Mouse (Mus musculus): ENCODE data around the gene Hba-a1. TPM values are rescaled to one million over a fixed set of nuclear protein-coding genes. Genes with fewer than 3 reads are reported as not detected.
"Not testable (repeated sequence)": the region's sequence is repeated elsewhere in the genome, so short reads cannot be mapped to it uniquely, and the experiment has no call there.

Hba-a1 gene
- polyA plus RNA-seq, 1 experiment from 2014 or later = 2,861 TPM

DNA sequence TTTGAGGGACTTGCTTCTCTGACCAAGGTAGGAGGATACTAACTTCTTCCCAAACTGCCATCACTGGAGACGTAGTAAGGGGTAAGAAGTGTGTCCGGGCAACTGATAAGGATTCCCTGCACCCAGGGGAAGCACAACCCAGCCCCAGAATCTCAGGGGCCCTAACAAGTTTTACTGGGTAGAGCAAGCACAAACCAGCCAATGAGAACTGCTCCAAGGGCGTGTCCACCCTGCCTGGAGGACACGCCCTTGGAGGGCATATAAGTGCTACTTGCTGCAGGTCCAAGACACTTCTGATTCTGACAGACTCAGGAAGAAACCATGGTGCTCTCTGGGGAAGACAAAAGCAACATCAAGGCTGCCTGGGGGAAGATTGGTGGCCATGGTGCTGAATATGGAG is 12.9 kb downstream of the Hba-a1 start, which contains the start of gene Hba-a2:
Gene Hba-a2 (plus strand): TSS at position 287 of the 400 bp plus-strand sequence.
- H3K27me3 ChIP-seq (ENCODE audit: control insufficient read depth, insufficient read depth, low read length); DNase-seq (ENCODE audit: low spot score): not testable (repeated sequence)

DNA sequence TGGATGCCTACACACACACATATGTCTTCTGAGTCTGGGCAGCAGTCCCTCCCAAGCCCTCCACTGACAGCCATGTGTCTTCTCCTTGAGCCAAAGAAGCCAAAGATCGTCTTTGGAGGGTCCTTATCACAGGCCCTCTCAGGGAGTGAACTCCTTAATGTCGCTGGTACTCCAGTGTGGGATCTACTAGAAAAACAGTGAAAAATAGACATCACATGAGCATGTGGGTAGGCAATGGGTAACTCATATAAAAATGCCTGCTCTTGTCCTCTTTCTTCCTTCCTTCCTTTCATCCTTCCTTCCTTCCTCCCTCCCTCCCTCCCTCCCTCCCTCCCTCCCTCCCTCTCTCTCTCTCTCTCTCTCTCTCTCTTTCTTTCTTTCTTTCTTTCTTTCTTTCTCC is 14.1 kb downstream of the Hba-a1 start:
- not testable (repeated sequence) for H3K27me3 ChIP-seq (ENCODE audit: control insufficient read depth, insufficient read depth, low read length); ATAC-seq (ENCODE audit: low FRiP score); H3K4me2 ChIP-seq (replicated peaks; ENCODE audit: low read depth, low read length); H3K4me3 ChIP-seq (ENCODE audit: low read depth, low read length); H3K36me3 ChIP-seq (ENCODE audit: control insufficient read depth, insufficient read depth, low read length); H3K9ac ChIP-seq (ENCODE audit: low read depth, low read length); H3K9me3 ChIP-seq (ENCODE audit: control insufficient read depth, low read length); H3K27ac ChIP-seq (ENCODE audit: low read depth, low read length); DNase-seq (ENCODE audit: low spot score); H3K4me1 ChIP-seq (replicated peaks; ENCODE audit: control insufficient read depth, insufficient read depth, low read length)
- WGBS = 52% methylated on average over 2 of the region's 2 CpGs

More for the DNA sequence above, 12.9 kb downstream of the Hba-a1 start, which contains the start of gene Hba-a2:
- H3K36me3 ChIP-seq (ENCODE audit: control insufficient read depth, insufficient read depth, low read length); H3K4me3 ChIP-seq (ENCODE audit: low read depth, low read length); ATAC-seq (ENCODE audit: low FRiP score); H3K9ac ChIP-seq (ENCODE audit: low read depth, low read length); H3K9me3 ChIP-seq (ENCODE audit: control insufficient read depth, low read length); H3K4me2 ChIP-seq (replicated peaks; ENCODE audit: low read depth, low read length); H3K27ac ChIP-seq (ENCODE audit: low read depth, low read length); H3K4me1 ChIP-seq (replicated peaks; ENCODE audit: control insufficient read depth, insufficient read depth, low read length): not testable (repeated sequence)
- WGBS = no CpG with 5 or more reads among the region's 4 CpGs

DNA sequence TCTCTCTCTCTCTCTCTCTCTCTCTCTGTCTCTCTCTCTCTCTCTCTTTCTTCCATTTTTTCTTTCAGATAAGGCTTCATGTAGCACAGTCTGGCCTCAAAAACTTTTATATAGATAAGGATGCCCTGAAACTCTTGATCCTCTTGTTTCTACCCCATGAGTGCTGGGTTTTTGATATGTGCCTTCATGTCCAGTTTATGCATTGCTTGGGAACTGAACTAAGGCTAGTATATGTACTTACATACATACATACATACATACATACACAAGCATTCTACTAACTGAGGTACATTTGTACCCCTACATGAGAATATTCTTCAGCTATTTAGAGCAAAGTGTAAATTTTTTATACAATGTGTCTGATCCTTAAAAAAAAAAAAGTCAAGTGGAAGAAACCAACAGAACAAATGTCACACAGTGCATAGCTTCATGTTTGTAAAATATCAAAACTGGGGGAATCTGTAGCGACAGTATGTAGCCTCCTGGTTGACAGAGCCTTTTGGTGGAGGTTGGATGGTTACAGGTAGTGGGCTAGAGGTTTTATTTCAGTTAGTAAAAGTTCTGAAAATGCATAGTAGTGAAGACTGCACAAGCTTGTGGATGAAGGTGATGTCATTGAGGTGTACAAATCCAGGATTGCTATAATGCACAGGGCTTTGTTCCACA is 14.7 kb downstream of the Hba-a1 start:
- no peak overlapping the region for H3K27ac ChIP-seq (ENCODE audit: low read depth, low read length)
- no peaks in the 10 kb centered on the region for H3K4me1 ChIP-seq (replicated peaks; ENCODE audit: control insufficient read depth, insufficient read depth, low read length)
- DNase-seq (ENCODE audit: low spot score) (no peak), ATAC-seq (ENCODE audit: low FRiP score) (no peak)
- H3K36me3 ChIP-seq (ENCODE audit: control insufficient read depth, insufficient read depth, low read length) = no peaks in the 10 kb centered on the region
- no peak overlapping the region for H3K9ac ChIP-seq (ENCODE audit: low read depth, low read length)
- peaks cover 6% of the 10 kb centered on the region; the same call in 1 of the 2 replicates for H3K27me3 ChIP-seq (ENCODE audit: control insufficient read depth, insufficient read depth, low read length)
- H3K9me3 ChIP-seq (ENCODE audit: control insufficient read depth, low read length) = no peaks in the 10 kb centered on the region
- WGBS = 79% methylated on average over 1 of the region's 1 CpGs
- H3K4me2 ChIP-seq (replicated peaks; ENCODE audit: low read depth, low read length) = no peak overlapping the region
- H3K4me3 ChIP-seq (ENCODE audit: low read depth, low read length) = no peak overlapping the region

DNA sequence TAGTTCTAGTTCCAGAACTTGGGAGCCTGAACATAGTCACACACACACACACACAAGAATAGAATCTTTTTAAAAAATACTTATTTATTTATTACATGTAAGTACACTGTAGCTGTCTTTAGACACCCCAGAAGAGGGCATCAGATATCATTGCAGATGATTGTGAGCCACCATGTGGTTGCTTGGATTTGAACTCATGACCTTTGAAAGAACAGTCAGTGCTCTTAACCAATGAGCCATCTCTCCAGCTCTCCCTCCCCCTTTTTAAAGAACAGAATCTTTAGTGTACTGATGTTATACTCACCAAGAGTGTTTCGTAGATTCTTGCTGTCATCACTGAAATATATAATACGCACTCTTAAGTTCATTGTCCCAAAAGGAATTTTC is 15.2 kb downstream of the Hba-a1 start:
- Histone ChIP-seq H3K27me3 (ENCODE audit: control insufficient read depth, insufficient read depth, low read length) (peaks cover 6% of the 10 kb centered on the region; the same call in 1 of the 2 replicates), H3K4me2 (replicated peaks; ENCODE audit: low read depth, low read length) (no peak overlapping the region)
- ATAC-seq (ENCODE audit: low FRiP score) = no peak

DNA sequence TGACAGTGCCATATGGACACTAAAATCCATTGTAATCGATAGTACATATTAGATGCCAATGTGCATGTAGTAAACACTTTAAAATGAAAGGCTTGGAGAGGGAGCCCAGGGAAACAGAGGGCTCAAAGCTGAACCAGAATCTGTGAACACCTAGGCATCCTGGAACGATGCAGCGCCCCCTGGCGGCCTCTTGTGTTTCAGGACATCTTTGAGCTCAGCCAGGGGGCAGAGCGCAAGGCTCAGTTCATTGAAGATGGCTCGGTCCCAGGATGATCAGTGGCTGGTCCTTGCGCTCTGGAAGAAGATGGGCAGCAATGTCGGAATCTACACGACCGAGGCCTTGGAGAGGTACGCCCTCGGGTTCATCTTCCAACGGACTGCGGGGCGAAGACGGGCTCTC is 16.6 kb downstream of the Hba-a1 start, which contains the start of gene Hbq1a:
Gene Hbq1a (plus strand): TSS at position 205 of the 400 bp plus-strand sequence.
- ATAC-seq (ENCODE audit: low FRiP score) (0 out of 2 replicates have a peak, but pooled peaks have one; percentile 45), DNase-seq (ENCODE audit: low spot score) (peak; percentile 66)
- H3K4me2 ChIP-seq (replicated peaks; ENCODE audit: low read depth, low read length) = peak within 1 kb of the TSS; percentile 31
- H3K4me1 ChIP-seq (replicated peaks; ENCODE audit: control insufficient read depth, insufficient read depth, low read length); H3K9ac ChIP-seq (ENCODE audit: low read depth, low read length); H3K4me3 ChIP-seq (ENCODE audit: low read depth, low read length); H3K27ac ChIP-seq (ENCODE audit: low read depth, low read length); H3K9me3 ChIP-seq (ENCODE audit: control insufficient read depth, low read length); H3K36me3 ChIP-seq (ENCODE audit: control insufficient read depth, insufficient read depth, low read length); H3K27me3 ChIP-seq (ENCODE audit: control insufficient read depth, insufficient read depth, low read length): not testable (repeated sequence)
- 10% methylated on average over 16 of the region's 16 CpGs for WGBS

More for the DNA sequence above, 15.2 kb downstream of the Hba-a1 start:
- H3K27ac ChIP-seq (ENCODE audit: low read depth, low read length) = no peak overlapping the region
- WGBS = 93% methylated on average over 2 of the region's 2 CpGs
- H3K4me1 ChIP-seq (replicated peaks; ENCODE audit: control insufficient read depth, insufficient read depth, low read length) = no peaks in the 10 kb centered on the region
- H3K4me3 ChIP-seq (ENCODE audit: low read depth, low read length) = no peak overlapping the region
- H3K9ac ChIP-seq (ENCODE audit: low read depth, low read length) = no peak overlapping the region
- no peak for DNase-seq (ENCODE audit: low spot score)
- no peaks in the 10 kb centered on the region for H3K9me3 ChIP-seq (ENCODE audit: control insufficient read depth, low read length)
- no peaks in the 10 kb centered on the region for H3K36me3 ChIP-seq (ENCODE audit: control insufficient read depth, insufficient read depth, low read length)

DNA sequence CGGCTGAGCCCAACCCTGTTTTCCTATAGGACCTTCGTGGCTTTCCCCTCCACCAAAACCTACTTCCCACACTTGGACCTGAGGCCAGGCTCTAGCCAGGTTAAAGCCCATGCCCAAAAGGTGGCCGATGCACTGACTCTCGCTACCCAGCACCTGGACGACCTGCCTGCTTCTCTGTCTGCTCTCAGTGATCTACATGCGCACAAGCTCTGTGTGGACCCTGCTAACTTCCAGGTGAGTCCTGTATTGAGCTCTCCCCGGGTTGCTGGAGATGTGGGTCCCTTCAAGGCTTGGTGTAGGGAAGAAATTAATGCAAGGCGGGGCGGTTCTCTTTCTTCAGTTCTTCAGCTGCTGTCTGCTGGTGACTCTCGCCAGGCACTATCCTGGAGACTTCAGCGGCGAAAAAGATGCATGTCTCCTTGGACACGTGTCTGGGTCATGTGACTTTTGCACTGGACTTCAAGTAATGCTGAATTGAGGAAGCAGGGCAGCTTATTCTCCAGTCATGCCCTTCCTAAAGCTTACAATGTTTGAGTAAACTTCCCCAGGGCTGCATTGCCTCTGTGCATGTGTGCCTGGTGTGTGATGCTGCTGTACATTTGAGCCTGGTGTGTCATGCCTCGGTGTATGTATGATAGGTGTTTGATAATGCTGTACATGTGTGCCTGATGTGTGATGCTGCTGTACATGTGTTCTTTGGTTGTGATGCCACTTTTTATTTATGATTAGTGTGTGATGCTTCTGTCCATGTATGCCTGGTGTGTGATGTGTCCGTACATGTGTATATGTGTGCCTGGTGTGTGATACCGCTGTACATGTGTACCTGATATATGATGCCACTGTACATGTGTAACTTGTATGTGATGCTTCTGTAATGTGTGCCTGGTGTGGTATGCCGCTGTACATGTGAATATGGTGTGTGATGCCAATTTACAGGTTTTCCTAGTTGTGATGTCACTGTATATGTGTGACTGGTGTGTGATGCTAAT is 17.3 kb downstream of the Hba-a1 start:
- Histone ChIP-seq H3K9me3 (ENCODE audit: control insufficient read depth, low read length) (no peaks in the 10 kb centered on the region), H3K36me3 (ENCODE audit: control insufficient read depth, insufficient read depth, low read length) (no peaks in the 10 kb centered on the region), H3K4me1 (replicated peaks; ENCODE audit: control insufficient read depth, insufficient read depth, low read length) (no peaks in the 10 kb centered on the region), H3K27me3 (ENCODE audit: control insufficient read depth, insufficient read depth, low read length) (peaks cover 6% of the 10 kb centered on the region; the same call in 1 of the 2 replicates), H3K9ac (ENCODE audit: low read depth, low read length) (no peak overlapping the region), H3K4me3 (ENCODE audit: low read depth, low read length) (no peak overlapping the region), H3K27ac (ENCODE audit: low read depth, low read length) (no peak overlapping the region), H3K4me2 (replicated peaks; ENCODE audit: low read depth, low read length) (peak overlapping the region; percentile 31; the same call in 1 of the 2 replicates)
- DNase-seq (ENCODE audit: low spot score) = peak; percentile 7
- no peak for ATAC-seq (ENCODE audit: low FRiP score)
- 63% methylated on average over 14 of the region's 17 CpGs for WGBS

DNA sequence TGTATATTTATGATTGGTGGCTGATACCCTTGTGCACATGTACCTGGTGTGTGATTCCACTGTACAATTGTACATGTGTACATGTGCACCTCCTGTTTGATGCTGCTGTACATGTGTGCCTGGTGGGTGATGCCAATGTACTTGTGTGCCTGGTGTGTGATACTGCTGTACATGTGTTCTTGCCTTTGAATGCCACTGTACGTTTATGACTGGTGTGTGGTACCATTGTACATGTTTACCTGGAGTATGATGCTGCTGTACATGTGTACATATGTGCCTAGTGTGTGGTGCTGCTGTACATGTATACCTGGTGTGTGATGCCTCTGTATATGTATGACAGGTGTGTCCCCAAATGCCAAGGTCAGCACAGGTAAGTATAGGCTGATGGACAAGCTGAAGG is 18.2 kb downstream of the Hba-a1 start:
- WGBS = 78% methylated on average over 1 of the region's 1 CpGs

DNA sequence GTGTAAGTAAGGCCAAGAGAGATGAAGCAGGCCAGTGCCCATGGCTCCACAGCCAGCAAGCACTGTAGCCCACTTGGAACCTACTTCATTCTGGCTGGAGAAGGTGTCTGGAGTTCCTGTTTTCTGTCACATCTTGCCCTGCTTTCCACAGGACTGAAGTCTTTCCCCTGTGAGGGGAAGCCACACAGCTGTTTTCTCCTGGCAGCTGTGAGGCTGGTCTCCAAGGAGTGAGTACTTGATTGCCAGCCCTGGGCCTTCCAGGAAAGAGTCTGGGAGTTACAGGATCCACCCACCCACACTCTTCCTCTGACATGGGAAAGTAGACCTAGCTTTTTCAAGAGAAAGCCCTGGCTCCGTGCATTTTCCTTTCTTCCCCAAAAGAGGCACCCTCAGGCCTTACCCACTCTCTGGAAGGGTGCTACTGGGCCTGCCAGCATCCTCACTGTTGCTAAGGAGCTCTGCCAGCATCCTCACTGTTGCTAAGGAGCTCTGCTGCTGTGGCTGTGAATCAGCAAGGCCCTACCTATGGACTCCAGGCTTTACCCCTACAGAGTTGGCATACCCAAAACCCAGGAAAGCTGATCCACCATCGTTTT is 19.6 kb downstream of the Hba-a1 start:
- Histone ChIP-seq H3K9ac (ENCODE audit: low read depth, low read length) (no peak overlapping the region), H3K4me3 (ENCODE audit: low read depth, low read length) (no peak overlapping the region), H3K36me3 (ENCODE audit: control insufficient read depth, insufficient read depth, low read length) (no peaks in the 10 kb centered on the region), H3K4me2 (replicated peaks; ENCODE audit: low read depth, low read length) (no peak overlapping the region), H3K4me1 (replicated peaks; ENCODE audit: control insufficient read depth, insufficient read depth, low read length) (no peaks in the 10 kb centered on the region), H3K27me3 (ENCODE audit: control insufficient read depth, insufficient read depth, low read length) (peaks cover 6% of the 10 kb centered on the region; the same call in 1 of the 2 replicates), H3K27ac (ENCODE audit: low read depth, low read length) (no peak overlapping the region), H3K9me3 (ENCODE audit: control insufficient read depth, low read length) (no peaks in the 10 kb centered on the region)
- WGBS = 45% methylated on average over 2 of the region's 2 CpGs
- ATAC-seq (ENCODE audit: low FRiP score) = no peak
- no peak for DNase-seq (ENCODE audit: low spot score)

More for the DNA sequence above, 18.2 kb downstream of the Hba-a1 start:
- Histone ChIP-seq H3K4me2 (replicated peaks; ENCODE audit: low read depth, low read length) (no peak overlapping the region), H3K4me3 (ENCODE audit: low read depth, low read length) (no peak overlapping the region), H3K9ac (ENCODE audit: low read depth, low read length) (no peak overlapping the region), H3K27me3 (ENCODE audit: control insufficient read depth, insufficient read depth, low read length) (peaks cover 6% of the 10 kb centered on the region; the same call in 1 of the 2 replicates), H3K36me3 (ENCODE audit: control insufficient read depth, insufficient read depth, low read length) (no peaks in the 10 kb centered on the region), H3K27ac (ENCODE audit: low read depth, low read length) (no peak overlapping the region), H3K4me1 (replicated peaks; ENCODE audit: control insufficient read depth, insufficient read depth, low read length) (no peaks in the 10 kb centered on the region), H3K9me3 (ENCODE audit: control insufficient read depth, low read length) (no peaks in the 10 kb centered on the region)
- ATAC-seq (ENCODE audit: low FRiP score) (no peak), DNase-seq (ENCODE audit: low spot score) (no peak)

All from hindbrain, embryonic 11.5 days (tissue).